Mouse (Mus musculus): ENCODE measurements around the gene Sox11. TPM values are rescaled to one million over a fixed set of nuclear protein-coding genes. Genes with fewer than 3 reads are reported as not detected.

The Sox11 gene
- polyA plus RNA-seq, 1 experiment = 0.13 TPM

GRCm38 (mm10) chr12:27363840-27364640, 21.7 kb upstream of the Sox11 start:
- H3K27ac ChIP-seq (ENCODE audit: insufficient read depth, low read depth, low read length) = no peak overlapping the region
- no peaks in the 10 kb centered on the region for H3K4me1 ChIP-seq (ENCODE audit: control insufficient read depth, insufficient read depth, insufficient read length, low read length)
- H3K36me3 ChIP-seq (ENCODE audit: control insufficient read depth, insufficient read depth, low read length) = no peaks in the 10 kb centered on the region
- 90% methylated on average over 16 of the region's 16 CpGs for WGBS
- no peaks in the 10 kb centered on the region for H3K27me3 ChIP-seq (ENCODE audit: control insufficient read depth, insufficient read depth, low read length)
- TF ChIP-seq POLR2A (IDR thresholded peaks at IDR 0.05; ENCODE audit: low read depth, low read length) (no peak), CTCF (IDR thresholded peaks at IDR 0.05; ENCODE audit: extremely low read depth, insufficient read length, insufficient replicate concordance, low read depth, low read length) (no peak)
- no peak overlapping the region for H3K4me3 ChIP-seq (ENCODE audit: low read depth, low read length)

DNA sequence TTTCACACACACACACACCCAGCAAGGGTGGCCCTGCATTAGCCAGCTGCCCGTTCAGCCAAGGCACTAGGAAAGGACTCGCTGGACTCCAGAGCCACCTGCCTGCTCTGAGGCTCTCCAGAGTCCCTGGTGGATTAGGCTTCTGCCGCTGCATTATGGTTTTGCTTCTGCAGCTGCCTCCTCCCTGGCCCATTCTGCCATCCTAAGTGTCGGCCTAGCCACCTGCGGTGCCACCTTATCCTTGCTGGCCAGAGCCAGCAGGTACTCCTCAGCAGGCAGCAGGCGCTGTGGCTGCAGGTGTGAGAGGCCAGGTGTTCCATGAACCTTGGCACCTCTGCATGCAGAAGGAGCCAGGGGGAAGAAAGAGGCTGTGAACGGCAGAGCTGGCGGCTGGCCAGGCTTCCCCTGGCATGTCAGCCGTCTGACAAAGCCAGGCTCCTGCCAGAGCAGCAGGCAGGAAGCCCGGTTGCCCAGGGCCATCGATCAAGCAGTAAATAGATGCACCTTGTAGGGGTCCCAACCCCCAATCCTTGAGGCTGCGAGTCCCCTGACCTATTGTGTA, 14.8 kb upstream of the Sox11 start:
- TF ChIP-seq POLR2A (IDR thresholded peaks at IDR 0.05; ENCODE audit: low read depth, low read length) (no peak), CTCF (IDR thresholded peaks at IDR 0.05; ENCODE audit: extremely low read depth, insufficient read length, insufficient replicate concordance, low read depth, low read length) (no peak)
- H3K27ac ChIP-seq (ENCODE audit: insufficient read depth, low read depth, low read length) = no peak overlapping the region
- no peak overlapping the region for H3K4me3 ChIP-seq (ENCODE audit: low read depth, low read length)
- H3K4me1 ChIP-seq (ENCODE audit: control insufficient read depth, insufficient read depth, insufficient read length, low read length) = peaks cover 7% of the 10 kb centered on the region; the same call in 1 of the 2 replicates
- 10% methylated on average over 12 of the region's 12 CpGs for WGBS
- H3K27me3 ChIP-seq (ENCODE audit: control insufficient read depth, insufficient read depth, low read length) = no peaks in the 10 kb centered on the region
- no peaks in the 10 kb centered on the region for H3K36me3 ChIP-seq (ENCODE audit: control insufficient read depth, insufficient read depth, low read length)

- 71% methylated on average over 5 of the region's 5 CpGs for WGBS
- peaks cover 7% of the 10 kb centered on the region; the same call in 1 of the 2 replicates for H3K4me1 ChIP-seq (ENCODE audit: control insufficient read depth, insufficient read depth, insufficient read length, low read length)
- H3K27me3 ChIP-seq (ENCODE audit: control insufficient read depth, insufficient read depth, low read length) = no peaks in the 10 kb centered on the region
- TF ChIP-seq CTCF (IDR thresholded peaks at IDR 0.05; ENCODE audit: extremely low read depth, insufficient read length, insufficient replicate concordance, low read depth, low read length) = no peak
- TF ChIP-seq POLR2A (IDR thresholded peaks at IDR 0.05; ENCODE audit: low read depth, low read length) = no peak
- no peak overlapping the region for H3K4me3 ChIP-seq (ENCODE audit: low read depth, low read length)
- no peak overlapping the region for H3K27ac ChIP-seq (ENCODE audit: insufficient read depth, low read depth, low read length)
- no peaks in the 10 kb centered on the region for H3K36me3 ChIP-seq (ENCODE audit: control insufficient read depth, insufficient read depth, low read length)
Measured at GRCm38 (mm10) chr12:27356571-27356970, 14.2 kb upstream of the Sox11 start.

- TF ChIP-seq POLR2A (IDR thresholded peaks at IDR 0.05; ENCODE audit: low read depth, low read length) (no peak), CTCF (IDR thresholded peaks at IDR 0.05; ENCODE audit: extremely low read depth, insufficient read length, insufficient replicate concordance, low read depth, low read length) (no peak)
- WGBS = 29% methylated on average over 17 of the region's 17 CpGs
- Histone ChIP-seq H3K36me3 (ENCODE audit: control insufficient read depth, insufficient read depth, low read length) (no peaks in the 10 kb centered on the region), H3K4me3 (ENCODE audit: low read depth, low read length) (peak overlapping the region; percentile 43; the same call in 1 of the 2 replicates), H3K4me1 (ENCODE audit: control insufficient read depth, insufficient read depth, insufficient read length, low read length) (peaks cover 7% of the 10 kb centered on the region), H3K27ac (ENCODE audit: insufficient read depth, low read depth, low read length) (no peak overlapping the region), H3K27me3 (ENCODE audit: control insufficient read depth, insufficient read depth, low read length) (peaks cover 32% of the 10 kb centered on the region)
Measured at GRCm38 (mm10) chr12:27343606-27344410, 1.4 kb upstream of the Sox11 start.

GRCm38 (mm10) chr12:27342691-27343605, 574 bp upstream of the Sox11 start:
- Histone ChIP-seq H3K36me3 (ENCODE audit: control insufficient read depth, insufficient read depth, low read length) (no peaks in the 10 kb centered on the region), H3K4me3 (ENCODE audit: low read depth, low read length) (peak overlapping the region; percentile 43), H3K27me3 (ENCODE audit: control insufficient read depth, insufficient read depth, low read length) (peaks cover 35% of the 10 kb centered on the region), H3K27ac (ENCODE audit: insufficient read depth, low read depth, low read length) (no peak overlapping the region), H3K4me1 (ENCODE audit: control insufficient read depth, insufficient read depth, insufficient read length, low read length) (peaks cover 7% of the 10 kb centered on the region)
- TF ChIP-seq CTCF (IDR thresholded peaks at IDR 0.05; ENCODE audit: extremely low read depth, insufficient read length, insufficient replicate concordance, low read depth, low read length) = no peak
- no peak for TF ChIP-seq POLR2A (IDR thresholded peaks at IDR 0.05; ENCODE audit: low read depth, low read length)
- 3% methylated on average over 83 of the region's 83 CpGs for WGBS

GRCm38 (mm10) chr12:27341130-27341870, 1.1 kb downstream of the Sox11 start:
- H3K27ac ChIP-seq (ENCODE audit: insufficient read depth, low read depth, low read length) = no peak overlapping the region
- WGBS = 2% methylated on average over 80 of the region's 80 CpGs
- H3K36me3 ChIP-seq (ENCODE audit: control insufficient read depth, insufficient read depth, low read length) = no peaks in the 10 kb centered on the region
- peak overlapping the region; percentile 43 for H3K4me3 ChIP-seq (ENCODE audit: low read depth, low read length)
- peaks cover 7% of the 10 kb centered on the region for H3K4me1 ChIP-seq (ENCODE audit: control insufficient read depth, insufficient read depth, insufficient read length, low read length)
- TF ChIP-seq CTCF (IDR thresholded peaks at IDR 0.05; ENCODE audit: extremely low read depth, insufficient read length, insufficient replicate concordance, low read depth, low read length) = no peak
- H3K27me3 ChIP-seq (ENCODE audit: control insufficient read depth, insufficient read depth, low read length) = peaks cover 35% of the 10 kb centered on the region

Data from small intestine, adult 2 months (tissue).